Mouse (Mus musculus) heart, embryonic 15.5 days (tissue): ENCODE data around the gene Sorbs1. TPM values are rescaled to one million over a fixed set of nuclear protein-coding genes. Genes with fewer than 3 reads are reported as not detected.
A peak's percentile ranks its signal among the peaks of the same experiment; 100 is the strongest.

Experiments
- ATAC-seq: fragments of 200-750 bp; cut with Nextera tagmentation; replicated peaks from 2 replicates; pipeline ENCODE4 v1.8.0; 2017; ENCODE audit warnings: low read depth, moderate TSS enrichment; ENCODE audit not compliant: insufficient number of reproducible peaks, insufficient read depth, low FRiP score
- H3K27ac ChIP-seq: fragments of 300-500 bp; sonication (generic); 2 replicates; pipeline ENCODE4 v1.5.1; 2015; ENCODE audit warnings: mild to moderate bottlenecking, inconsistent platforms
- H3K27me3 ChIP-seq: fragments of 300-500 bp; sonication (generic); 2 replicates; pipeline ENCODE4 v1.6.1; 2015; ENCODE audit warnings: inconsistent platforms
- H3K36me3 ChIP-seq: fragments of 300-500 bp; sonication (generic); 2 replicates; pipeline ENCODE4 v1.6.1; 2015; ENCODE audit warnings: mild to moderate bottlenecking, inconsistent platforms
- H3K4me1 ChIP-seq: fragments of 300-500 bp; sonication (generic); replicated peaks from 2 replicates; pipeline ENCODE4 v1.6.1; 2015; ENCODE audit warnings: inconsistent platforms
- H3K4me2 ChIP-seq: fragments of 300-500 bp; sonication (generic); 2 replicates; pipeline ENCODE4 v1.6.1; 2015; ENCODE audit warnings: inconsistent platforms, mild to moderate bottlenecking, moderate library complexity
- H3K4me3 ChIP-seq: fragments of 300-500 bp; sonication (generic); 2 replicates; pipeline ENCODE4 v1.5.1; 2015; ENCODE audit warnings: mild to moderate bottlenecking, inconsistent platforms
- H3K9ac ChIP-seq: fragments of 300-500 bp; sonication (generic); 2 replicates; pipeline ENCODE4 v1.6.1; 2015; ENCODE audit warnings: mild to moderate bottlenecking, inconsistent platforms
- H3K9me3 ChIP-seq: fragments of 300-500 bp; sonication (generic); replicated peaks from 2 replicates; pipeline ENCODE4 v1.6.1; 2016; ENCODE audit warnings: inconsistent platforms
- WGBS: fragments of 180-500 bp; shearing (Covaris S2); methylation state at CpG from one replicate; pipeline ENCODE4 v1.1.7; 2015; ENCODE audit warnings: mixed read lengths; 5-methylcytosine and 5-hydroxymethylcytosine counted together
- polyA plus RNA-seq: library from polyadenylated mRNA; unstranded; fragments of >200 nt; fragmentation: Nextera tagmentation; extraction: Ambion mirVana; gene quantifications from 2 replicates; pipeline ENCODE4 v1.2.1, GENCODE M21; 2015

Sorbs1 gene
- polyA plus RNA-seq, 1 experiment from 2014 or later = 126 TPM

DNA sequence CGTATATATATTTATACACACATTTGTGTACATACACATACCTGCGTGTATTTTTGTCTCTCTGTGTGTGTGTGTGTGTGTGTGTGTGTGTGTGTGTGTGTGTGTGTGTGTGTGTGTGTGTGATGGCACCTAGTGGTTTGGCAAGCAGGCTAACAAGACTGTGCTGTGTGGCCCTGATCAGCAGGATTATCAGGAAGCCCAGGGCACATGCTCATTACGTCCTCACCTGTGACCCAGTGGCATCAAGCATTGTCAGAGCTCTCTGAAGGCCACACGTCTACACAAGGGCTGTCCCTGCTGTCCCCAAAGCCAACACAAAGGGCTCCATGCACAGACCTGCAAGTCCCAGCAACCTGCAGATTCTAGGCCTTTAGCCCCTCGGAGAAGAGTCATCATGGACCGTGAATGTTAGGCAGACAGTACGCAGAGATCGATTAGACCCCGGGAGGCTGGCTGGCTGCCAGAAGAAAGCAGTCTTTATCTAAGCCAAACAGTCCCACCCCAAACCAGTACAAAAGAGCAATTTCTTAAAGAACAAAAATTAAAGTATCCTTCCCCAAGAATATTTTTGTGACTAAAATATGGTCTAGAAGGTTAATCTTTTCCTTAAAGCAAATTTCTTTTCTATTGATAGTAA is 52.6 kb downstream of the Sorbs1 start:
- no peak overlapping the region for H3K9ac ChIP-seq
- peaks cover 29% of the 10 kb centered on the region for H3K4me1 ChIP-seq
- no peaks in the 10 kb centered on the region for H3K27me3 ChIP-seq
- no peak overlapping the region for H3K4me3 ChIP-seq
- H3K9me3 ChIP-seq = no peaks in the 10 kb centered on the region
- no peak overlapping the region for H3K27ac ChIP-seq
- H3K4me2 ChIP-seq = no peak overlapping the region
- WGBS = 50% methylated on average over 9 of the region's 9 CpGs
- ATAC-seq = no peak
- no peaks in the 10 kb centered on the region for H3K36me3 ChIP-seq

DNA sequence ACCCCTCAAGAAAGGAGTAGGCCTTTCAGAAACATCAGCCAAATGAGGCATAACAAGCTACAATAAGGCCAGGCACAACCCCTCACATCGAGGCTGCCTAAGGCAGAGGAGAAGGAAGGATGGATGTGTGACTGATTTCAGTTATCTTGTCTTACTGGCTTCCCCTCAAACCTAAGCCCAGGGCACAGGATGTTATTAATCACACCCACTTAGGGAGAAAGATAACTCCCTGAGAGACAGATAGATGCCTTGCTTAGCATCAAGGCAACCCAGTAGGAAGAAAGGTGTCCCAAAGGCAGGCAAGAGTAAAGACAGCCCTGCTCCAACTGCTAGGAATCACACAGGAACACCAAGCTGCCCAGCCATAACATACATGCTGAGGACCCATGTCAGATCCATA is 54.2 kb downstream of the Sorbs1 start:
- ATAC-seq = no peak

DNA sequence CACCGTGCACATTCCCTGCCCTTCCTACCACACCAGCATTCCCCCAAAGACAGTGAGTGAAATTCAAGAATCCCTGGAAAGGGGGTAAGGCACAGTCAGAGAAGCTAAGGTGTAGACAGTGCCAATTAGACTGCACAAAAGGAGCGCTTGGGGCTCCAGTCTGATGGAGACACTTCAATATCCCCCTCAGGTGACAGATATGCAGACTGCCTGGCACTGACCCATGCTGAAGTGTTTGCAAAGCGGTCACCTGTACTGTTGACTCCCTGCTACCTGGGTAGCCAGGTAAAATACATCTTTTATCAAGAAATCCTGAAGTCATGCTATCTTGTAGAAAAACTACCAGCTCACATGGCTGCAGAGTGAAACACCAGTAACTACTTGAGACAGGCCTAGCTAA is 54.8 kb downstream of the Sorbs1 start:
- peaks cover 31% of the 10 kb centered on the region for H3K4me1 ChIP-seq
- no peaks in the 10 kb centered on the region for H3K27me3 ChIP-seq
- no peaks in the 10 kb centered on the region for H3K9me3 ChIP-seq
- no peak overlapping the region for H3K27ac ChIP-seq
- WGBS = 74% methylated on average over 3 of the region's 3 CpGs
- ATAC-seq = no peak
- H3K4me3 ChIP-seq = no peak overlapping the region
- no peak overlapping the region for H3K9ac ChIP-seq
- no peaks in the 10 kb centered on the region for H3K36me3 ChIP-seq
- H3K4me2 ChIP-seq = no peak overlapping the region

More for the DNA sequence above, 54.2 kb downstream of the Sorbs1 start:
- no peak overlapping the region for H3K9ac ChIP-seq
- no peaks in the 10 kb centered on the region for H3K36me3 ChIP-seq
- 11% methylated on average over 1 of the region's 1 CpGs for WGBS
- no peak overlapping the region for H3K27ac ChIP-seq
- H3K4me2 ChIP-seq = no peak overlapping the region
- H3K27me3 ChIP-seq = no peaks in the 10 kb centered on the region
- H3K9me3 ChIP-seq = no peaks in the 10 kb centered on the region
- H3K4me3 ChIP-seq = no peak overlapping the region
- H3K4me1 ChIP-seq = peaks cover 29% of the 10 kb centered on the region

DNA sequence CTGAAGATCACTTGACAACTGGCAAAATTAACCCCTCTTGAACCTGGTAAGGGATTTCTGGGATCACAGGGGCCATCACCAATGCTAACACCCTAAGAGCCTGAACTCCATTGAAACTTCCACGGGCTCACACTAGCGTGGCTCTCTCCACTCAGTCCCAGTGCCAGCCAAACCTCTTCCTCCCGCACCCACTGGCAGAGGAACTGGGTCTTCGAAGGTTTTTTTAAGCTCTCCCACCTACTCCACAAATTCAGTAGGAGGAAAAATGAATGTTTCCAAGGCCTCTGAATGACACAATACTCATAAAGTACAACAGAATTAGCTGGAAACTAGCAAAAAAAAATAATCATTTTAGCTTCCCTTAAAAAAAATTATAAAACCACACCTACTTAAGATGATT is 58.3 kb downstream of the Sorbs1 start:
- Histone ChIP-seq H3K27me3 (no peaks in the 10 kb centered on the region), H3K9me3 (no peaks in the 10 kb centered on the region), H3K4me1 (peaks cover 16% of the 10 kb centered on the region), H3K4me3 (no peak overlapping the region), H3K9ac (no peak overlapping the region), H3K4me2 (no peak overlapping the region), H3K27ac (no peak overlapping the region), H3K36me3 (no peaks in the 10 kb centered on the region; the same call in 1 of the 2 replicates)
- WGBS = 92% methylated on average over 4 of the region's 4 CpGs
- no peak for ATAC-seq

DNA sequence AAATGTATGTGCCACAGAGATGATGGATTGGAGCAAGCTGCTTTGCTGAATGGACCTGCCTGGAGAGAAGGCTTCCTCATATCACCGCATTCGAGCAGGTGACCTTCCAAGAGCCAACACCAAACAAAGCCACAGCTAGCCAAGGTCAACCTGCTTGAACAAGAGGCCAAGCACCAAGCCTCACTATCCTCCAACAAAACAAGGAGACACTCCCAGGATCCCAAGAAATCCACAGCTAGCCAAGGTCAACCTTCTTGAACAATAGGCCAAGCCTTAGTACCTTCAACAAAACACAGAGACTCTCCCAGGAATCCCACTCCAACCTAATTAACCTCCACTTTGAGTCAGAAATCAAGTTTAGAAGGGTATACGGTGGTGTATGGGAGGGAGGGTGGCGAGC is 59.5 kb downstream of the Sorbs1 start:
- ATAC-seq = no peak

DNA sequence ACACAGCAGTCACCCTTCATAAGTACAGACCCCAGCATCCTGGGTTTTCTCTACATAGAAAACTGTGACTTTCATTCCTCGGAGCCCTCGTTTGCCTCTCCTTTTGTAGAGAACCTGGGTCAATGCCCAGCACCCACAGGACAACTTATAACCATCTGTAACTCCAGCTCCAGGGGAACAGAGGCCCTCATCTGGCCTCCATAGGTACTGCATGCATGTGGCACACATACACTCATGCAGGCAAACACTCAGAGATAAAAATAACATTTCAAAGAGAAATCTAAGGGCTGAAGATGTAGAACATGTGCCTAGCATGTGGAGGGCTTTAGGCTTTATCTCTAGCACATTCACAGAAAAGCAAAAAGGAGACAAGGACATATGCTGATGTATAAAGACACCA is 61.4 kb downstream of the Sorbs1 start:
- H3K4me1 ChIP-seq = 0 out of 2 replicates have a peak, but pooled peaks cover 3% of the 10 kb centered on the region
- no peaks in the 10 kb centered on the region for H3K9me3 ChIP-seq
- no peak overlapping the region for H3K27ac ChIP-seq
- H3K9ac ChIP-seq = no peak overlapping the region
- no peak overlapping the region for H3K4me2 ChIP-seq
- 98% methylated on average over 2 of the region's 2 CpGs for WGBS
- no peaks in the 10 kb centered on the region for H3K27me3 ChIP-seq
- ATAC-seq = no peak
- peaks cover 19% of the 10 kb centered on the region; the same call in 1 of the 2 replicates for H3K36me3 ChIP-seq
- no peak overlapping the region for H3K4me3 ChIP-seq

More for the DNA sequence above, 59.5 kb downstream of the Sorbs1 start:
- H3K4me1 ChIP-seq = peaks cover 8% of the 10 kb centered on the region
- no peak overlapping the region for H3K9ac ChIP-seq
- peaks cover 4% of the 10 kb centered on the region; the same call in 1 of the 2 replicates for H3K36me3 ChIP-seq
- 87% methylated on average over 4 of the region's 4 CpGs for WGBS
- H3K4me3 ChIP-seq = no peak overlapping the region
- H3K9me3 ChIP-seq = no peaks in the 10 kb centered on the region
- H3K27me3 ChIP-seq = no peaks in the 10 kb centered on the region
- H3K27ac ChIP-seq = 0 out of 2 replicates have a peak overlapping the region, but pooled peaks have one; percentile 4
- H3K4me2 ChIP-seq = no peak overlapping the region

DNA sequence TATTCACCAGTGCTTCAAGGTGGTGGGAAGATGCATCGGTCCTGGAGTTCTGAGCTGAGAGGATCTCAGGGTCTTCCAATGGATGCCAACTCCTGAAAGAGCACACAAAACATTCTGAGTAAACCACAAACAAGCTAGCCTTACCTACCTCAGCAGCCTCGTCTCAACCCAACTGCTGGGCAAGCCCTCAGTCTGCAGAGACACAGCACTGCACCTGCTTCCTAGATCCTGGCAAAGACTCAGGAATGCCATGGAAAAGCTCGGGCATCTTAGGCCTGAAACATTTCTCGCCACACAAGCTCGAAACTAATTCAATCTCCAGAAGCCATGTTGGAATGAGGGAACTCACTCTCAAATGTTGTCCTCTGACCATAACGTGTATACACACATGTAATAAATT is 62.3 kb downstream of the Sorbs1 start:
- Histone ChIP-seq H3K27me3 (no peaks in the 10 kb centered on the region), H3K4me1 (0 out of 2 replicates have a peak, but pooled peaks cover 3% of the 10 kb centered on the region), H3K4me3 (no peak overlapping the region), H3K9me3 (no peaks in the 10 kb centered on the region), H3K4me2 (no peak overlapping the region), H3K27ac (no peak overlapping the region), H3K9ac (no peak overlapping the region), H3K36me3 (peaks cover 26% of the 10 kb centered on the region; the same call in 1 of the 2 replicates)
- WGBS = 82% methylated on average over 6 of the region's 6 CpGs
- no peak for ATAC-seq

DNA sequence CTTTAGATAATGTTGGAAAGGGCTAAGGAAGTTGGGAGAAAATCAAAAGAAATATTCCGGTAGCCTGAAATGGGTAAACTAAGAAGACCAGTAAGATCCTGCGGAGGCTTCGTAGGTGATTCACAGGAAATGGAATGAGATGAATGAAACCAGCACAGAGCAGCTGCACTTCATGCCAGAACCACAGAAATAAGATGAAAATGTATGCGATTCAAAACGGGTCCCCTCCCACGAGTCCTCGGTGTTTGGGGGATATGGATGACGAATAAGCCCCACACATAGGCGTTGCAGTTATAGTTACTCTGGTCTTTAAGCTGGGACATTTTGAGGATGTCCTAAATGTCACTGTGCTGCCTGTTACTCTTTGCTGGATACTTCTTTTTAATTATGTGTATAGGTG is 67.1 kb downstream of the Sorbs1 start:
- H3K4me2 ChIP-seq = no peak overlapping the region
- no peak overlapping the region for H3K4me3 ChIP-seq
- no peaks in the 10 kb centered on the region for H3K27me3 ChIP-seq
- ATAC-seq = no peak
- no peak overlapping the region for H3K9ac ChIP-seq
- 95% methylated on average over 9 of the region's 9 CpGs for WGBS
- H3K27ac ChIP-seq = no peak overlapping the region
- H3K36me3 ChIP-seq = peaks cover 41% of the 10 kb centered on the region; the same call in 1 of the 2 replicates
- no peaks in the 10 kb centered on the region for H3K9me3 ChIP-seq
- H3K4me1 ChIP-seq = peaks cover 12% of the 10 kb centered on the region

DNA sequence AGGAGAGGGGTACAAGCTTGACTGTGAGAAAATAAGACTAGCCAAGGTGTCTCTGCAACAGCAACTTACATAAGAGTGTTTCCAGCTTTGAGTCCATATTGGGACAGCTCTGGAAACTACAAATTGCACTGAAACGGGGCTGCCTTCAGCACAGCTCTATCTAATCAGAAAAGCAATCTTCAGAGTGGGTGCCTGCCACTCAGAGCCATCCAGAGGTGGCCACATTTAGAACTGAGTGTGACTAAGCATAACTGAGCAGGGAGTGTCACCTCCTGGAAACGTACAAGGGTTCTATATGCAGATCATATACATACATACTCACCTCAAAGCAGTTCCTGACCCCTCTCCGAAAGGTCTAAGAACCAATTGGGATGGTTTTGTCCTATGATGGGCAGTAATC is 71.2 kb downstream of the Sorbs1 start:
- Histone ChIP-seq H3K27ac (no peak overlapping the region), H3K4me2 (no peak overlapping the region), H3K9ac (no peak overlapping the region), H3K4me1 (peaks cover 45% of the 10 kb centered on the region), H3K9me3 (no peaks in the 10 kb centered on the region), H3K36me3 (peaks cover 24% of the 10 kb centered on the region; the same call in 1 of the 2 replicates), H3K27me3 (no peaks in the 10 kb centered on the region), H3K4me3 (no peak overlapping the region)
- WGBS = 63% methylated on average over 3 of the region's 3 CpGs
- ATAC-seq = no peak

DNA sequence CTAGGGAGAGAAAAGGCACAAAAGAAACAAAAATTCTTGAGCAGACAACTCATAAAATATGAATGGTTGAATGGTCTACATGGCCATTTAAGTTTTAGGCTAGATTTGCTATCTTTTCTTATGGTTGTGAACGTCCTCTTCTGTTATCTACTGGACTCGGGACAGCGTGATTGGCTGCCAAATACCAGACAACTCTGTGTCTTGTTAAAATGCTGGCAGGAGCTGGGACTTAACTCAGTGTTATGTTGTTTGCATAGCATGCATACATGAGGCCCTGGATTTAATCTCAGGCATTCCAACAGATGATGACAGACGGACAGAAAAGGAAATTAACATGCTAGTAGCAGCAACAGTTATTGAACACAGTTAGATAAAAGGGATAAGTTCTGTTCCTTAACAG is 72.6 kb downstream of the Sorbs1 start:
- peaks cover 57% of the 10 kb centered on the region for H3K4me1 ChIP-seq
- 14% methylated on average over 4 of the region's 4 CpGs for WGBS
- no peak overlapping the region for H3K4me2 ChIP-seq
- peaks cover 12% of the 10 kb centered on the region; the same call in 1 of the 2 replicates for H3K36me3 ChIP-seq
- H3K9ac ChIP-seq = no peak overlapping the region
- H3K27ac ChIP-seq = peak overlapping the region; percentile 71
- no peak overlapping the region for H3K4me3 ChIP-seq
- H3K27me3 ChIP-seq = no peaks in the 10 kb centered on the region
- H3K9me3 ChIP-seq = no peaks in the 10 kb centered on the region
- ATAC-seq = 0 out of 2 replicates have a peak, but pooled peaks have one; percentile 41

DNA sequence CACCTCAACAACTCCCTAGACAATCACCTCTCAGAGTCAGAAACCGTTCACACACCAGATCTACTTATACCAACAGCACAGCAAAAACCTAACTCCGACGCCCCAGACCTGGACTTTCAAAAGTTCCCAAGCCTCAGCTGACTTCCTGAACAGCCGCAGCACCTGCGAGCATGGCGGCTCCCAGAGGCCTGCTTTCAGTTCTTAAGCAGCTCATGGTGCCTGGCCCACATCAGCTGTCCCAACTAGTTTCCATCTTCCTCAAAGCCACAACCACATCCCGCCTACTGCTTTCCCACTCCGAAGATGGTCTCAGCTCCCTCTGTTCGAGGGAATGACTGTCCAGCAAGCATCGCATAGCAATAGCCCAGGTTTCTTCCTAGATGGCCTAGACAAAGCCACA is 74.7 kb downstream of the Sorbs1 start:
- ATAC-seq = no peak
- Histone ChIP-seq H3K4me2 (no peak overlapping the region), H3K9ac (no peak overlapping the region), H3K4me3 (no peak overlapping the region), H3K9me3 (no peaks in the 10 kb centered on the region), H3K4me1 (peaks cover 75% of the 10 kb centered on the region), H3K27ac (peak overlapping the region; percentile 94), H3K27me3 (no peaks in the 10 kb centered on the region), H3K36me3 (peaks cover 1% of the 10 kb centered on the region; the same call in 1 of the 2 replicates)
- WGBS = 84% methylated on average over 10 of the region's 10 CpGs

DNA sequence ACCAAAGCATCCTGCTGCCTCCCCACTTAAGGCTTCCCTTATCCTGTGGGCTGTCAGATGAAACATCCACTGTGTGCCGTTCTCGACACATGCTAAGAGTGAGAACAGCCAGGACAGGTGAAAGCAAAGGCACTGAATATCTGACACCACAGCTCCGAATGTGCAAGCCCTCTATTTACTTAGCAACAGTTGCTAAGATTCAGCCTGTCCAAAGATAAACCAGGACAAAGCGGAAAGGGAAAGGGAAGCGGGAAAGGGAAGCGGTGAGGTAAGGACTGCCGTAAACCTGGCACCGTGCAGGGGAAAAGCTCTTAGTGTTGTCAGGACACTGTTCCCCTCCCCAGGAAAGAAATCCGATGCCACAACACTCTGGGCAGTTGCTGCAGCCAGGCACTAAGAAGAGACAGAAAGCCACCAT is 75.9 kb downstream of the Sorbs1 start:
- ATAC-seq = peak; percentile 37
- H3K4me2 ChIP-seq = peak overlapping the region; percentile 7; the same call in 1 of the 2 replicates
- no peaks in the 10 kb centered on the region for H3K9me3 ChIP-seq
- no peaks in the 10 kb centered on the region for H3K36me3 ChIP-seq
- no peak overlapping the region for H3K9ac ChIP-seq
- 14% methylated on average over 9 of the region's 9 CpGs for WGBS
- H3K27ac ChIP-seq = peak overlapping the region; percentile 94
- no peaks in the 10 kb centered on the region for H3K27me3 ChIP-seq
- peaks cover 81% of the 10 kb centered on the region for H3K4me1 ChIP-seq
- H3K4me3 ChIP-seq = no peak overlapping the region
